Mouse (Mus musculus) heart, adult 2 months (tissue): ENCODE results near the gene Cotl1.

Source experiments
- CTCF ChIP-seq: fragments of 200-600 bp; IDR thresholded peaks from 2 replicates; pipeline ENCODE4 v1.8.1; 2022; ENCODE audit warnings: antibody characterized with exemption, mild to moderate bottlenecking, moderate library complexity
- EP300 ChIP-seq: fragments of 200-500 bp; IDR thresholded peaks from 2 replicates; pipeline ENCODE4 v1.6.1; 2011; ENCODE audit warnings: low read depth, low read length, control low read depth; ENCODE audit not compliant: insufficient read depth
- POLR2A ChIP-seq: fragments of 200-500 bp; IDR thresholded peaks from 2 replicates; pipeline ENCODE4 v1.6.1; 2011; ENCODE audit warnings: mild to moderate bottlenecking, low read depth, low read length, control low read depth; ENCODE audit not compliant: insufficient read depth

DNA sequence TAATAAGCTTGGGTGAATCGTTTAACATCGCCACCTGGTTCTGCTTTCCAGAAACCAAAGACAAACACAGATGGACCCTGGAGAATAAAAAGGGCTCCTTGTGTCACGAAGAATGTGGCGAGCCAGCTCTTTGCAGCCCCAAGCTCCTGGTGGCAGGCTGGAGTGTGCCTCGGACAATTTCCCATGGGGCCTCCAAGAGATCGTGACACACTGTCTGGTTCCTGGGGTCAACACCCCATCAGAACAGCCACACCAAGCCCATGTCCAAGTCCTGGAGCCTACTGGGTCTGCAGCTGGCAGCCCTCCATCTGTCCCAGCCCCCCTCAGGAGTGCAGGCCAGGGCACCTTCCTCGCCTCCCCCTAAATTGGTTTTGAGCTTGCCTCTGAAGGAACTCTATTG lies 62.6 kb downstream of the Cotl1 start:
- TF ChIP-seq CTCF (no peak), POLR2A (no peak), EP300 (no peak)
